Mouse (Mus musculus) lung, postnatal 0 days (tissue): ENCODE measurements around the gene Sorbs1. TPM values are rescaled to one million over a fixed set of nuclear protein-coding genes. Genes with fewer than 3 reads are reported as not detected.

Experiments used
- ATAC-seq: fragments of 200-750 bp; cut with Nextera tagmentation; 2 replicates; pipeline ENCODE4 v1.8.0; 2017; ENCODE audit warnings: moderate library complexity
- DNase-seq: peaks from one replicate; pipeline ENCODE4 v3.0.0-alpha.2; 2016; ENCODE audit warnings: low spot score
- H3K27ac ChIP-seq: fragments of 300-500 bp; sonication (generic); 2 replicates; pipeline ENCODE4 v1.5.1; 2014; ENCODE audit warnings: antibody characterized with exemption, mild to moderate bottlenecking, low read length, mixed read lengths
- H3K27me3 ChIP-seq: fragments of 300-500 bp; sonication (generic); replicated peaks from 2 replicates; pipeline ENCODE4 v1.6.1; 2014; ENCODE audit warnings: low read length, mixed read lengths; ENCODE audit not compliant: insufficient read depth
- H3K36me3 ChIP-seq: fragments of 300-500 bp; sonication (generic); 2 replicates; pipeline ENCODE4 v1.6.1; 2014; ENCODE audit warnings: low read length, mixed read lengths; ENCODE audit not compliant: insufficient read depth
- H3K4me1 ChIP-seq: fragments of 300-500 bp; sonication (generic); 2 replicates; pipeline ENCODE4 v1.6.1; 2014; ENCODE audit warnings: antibody characterized with exemption, low read depth, low read length, mixed read lengths; ENCODE audit not compliant: insufficient read depth
- H3K4me2 ChIP-seq: fragments of 300-500 bp; sonication (generic); replicated peaks from 2 replicates; pipeline ENCODE4 v1.6.1; 2014; ENCODE audit warnings: low read depth, mild to moderate bottlenecking, low read length, moderate library complexity, mixed read lengths
- H3K4me3 ChIP-seq: fragments of 300-500 bp; sonication (generic); 2 replicates; pipeline ENCODE4 v1.5.1; 2014; ENCODE audit warnings: low read depth, low read length
- H3K9ac ChIP-seq: fragments of 300-500 bp; sonication (generic); replicated peaks from 2 replicates; pipeline ENCODE4 v1.6.1; 2014; ENCODE audit warnings: low read depth, mild to moderate bottlenecking
- H3K9me3 ChIP-seq: fragments of 300-500 bp; sonication (generic); 2 replicates; pipeline ENCODE4 v1.6.1; 2016; ENCODE audit warnings: low read length, mixed read lengths
- CTCF ChIP-seq: IDR thresholded peaks from 2 replicates; pipeline ENCODE4 v1.5.1; 2016; ENCODE audit warnings: antibody characterized with exemption, mild to moderate bottlenecking
- EP300 ChIP-seq: IDR thresholded peaks from 2 replicates; pipeline ENCODE4 v1.6.1; 2016; ENCODE audit warnings: antibody characterized with exemption, mild to moderate bottlenecking, control low read depth
- WGBS: fragments of 180-500 bp; shearing (Covaris S2); extraction: QIAGEN DNeasy Blood & Tissue Kit; methylation state at CpG from one replicate; pipeline ENCODE4 v1.1.7; 2014; 5-methylcytosine and 5-hydroxymethylcytosine counted together
- polyA plus RNA-seq: library from polyadenylated mRNA; unstranded; fragments of >200 nt; fragmentation: Nextera tagmentation; extraction: Ambion mirVana; gene quantifications from 2 replicates; pipeline ENCODE4 v1.2.1, GENCODE M21; 2015

The Sorbs1 gene
- polyA plus RNA-seq, 1 experiment from 2014 or later, result 36.4 TPM

DNA sequence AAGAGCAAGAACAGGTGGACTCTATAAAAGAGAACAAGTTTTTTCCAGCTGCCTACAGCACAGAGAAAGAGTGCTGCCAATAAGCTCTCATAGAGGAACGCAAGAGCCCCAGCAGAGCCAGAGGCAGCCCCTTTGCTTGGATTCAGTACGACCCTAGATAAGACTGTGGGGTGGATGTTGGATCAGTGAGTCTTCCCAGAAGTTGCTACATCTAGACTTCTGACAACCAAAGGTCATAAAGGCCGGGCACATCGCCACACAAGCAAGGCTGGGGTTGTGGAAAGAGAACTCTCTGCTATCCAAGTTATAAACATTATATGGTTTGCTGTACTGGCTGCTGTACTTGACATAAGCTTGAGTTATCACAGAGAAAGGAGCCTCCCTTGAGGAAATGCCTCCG, 6.8 kb upstream of the Sorbs1 start:
- WGBS, result 54% methylated on average over 5 of the region's 5 CpGs
- peak; percentile 51 for DNase-seq

DNA sequence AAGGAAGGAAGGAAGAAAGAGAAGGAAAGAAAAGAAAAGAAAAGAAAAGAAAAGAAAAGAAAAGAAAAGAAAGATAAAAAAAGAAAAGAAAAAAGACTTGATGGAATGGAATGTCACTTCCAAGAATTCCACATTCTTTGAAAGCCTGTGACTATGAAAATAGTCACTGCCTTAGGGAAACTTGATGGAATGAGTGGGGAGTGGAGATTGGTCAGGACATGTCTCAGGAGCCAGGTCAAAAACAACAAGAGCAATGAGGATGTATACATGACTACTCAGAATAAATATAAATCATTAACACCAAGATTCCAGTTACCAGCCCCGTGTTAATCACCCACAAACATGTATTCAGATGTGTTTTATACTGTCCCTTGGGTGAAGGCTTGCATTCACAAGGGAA, 5.1 kb upstream of the Sorbs1 start:
- no peak for TF ChIP-seq CTCF
- TF ChIP-seq EP300, result no peak
- Histone ChIP-seq H3K4me3 (no peak overlapping the region), H3K27ac (no peak overlapping the region), H3K36me3 (no peaks in the 10 kb centered on the region), H3K4me2 (no peak overlapping the region), H3K4me1 (no peaks in the 10 kb centered on the region), H3K9me3 (no peaks in the 10 kb centered on the region), H3K27me3 (no peaks in the 10 kb centered on the region), H3K9ac (no peak overlapping the region)
- ATAC-seq, result no peak
- no peak for DNase-seq
- WGBS, result 57% methylated on average over 1 of the region's 1 CpGs

More for the DNA sequence above, 6.8 kb upstream of the Sorbs1 start:
- no peaks in the 10 kb centered on the region for H3K27me3 ChIP-seq
- no peaks in the 10 kb centered on the region for H3K36me3 ChIP-seq
- H3K4me2 ChIP-seq, result no peak overlapping the region
- H3K9ac ChIP-seq, result no peak overlapping the region
- H3K27ac ChIP-seq, result no peak overlapping the region
- H3K4me1 ChIP-seq, result no peaks in the 10 kb centered on the region
- no peaks in the 10 kb centered on the region for H3K9me3 ChIP-seq
- peak; percentile 57 for ATAC-seq
- H3K4me3 ChIP-seq, result no peak overlapping the region
- TF ChIP-seq EP300 (no peak), CTCF (no peak)

- Histone ChIP-seq H3K9ac (no peak overlapping the region), H3K9me3 (no peaks in the 10 kb centered on the region), H3K27me3 (no peaks in the 10 kb centered on the region), H3K36me3 (no peaks in the 10 kb centered on the region), H3K4me2 (no peak overlapping the region), H3K27ac (no peak overlapping the region), H3K4me1 (peaks cover 3% of the 10 kb centered on the region; the same call in 1 of the 2 replicates), H3K4me3 (no peak overlapping the region)
- ATAC-seq, result no peak
- DNase-seq, result no peak
- TF ChIP-seq CTCF (no peak), EP300 (no peak)
- 94% methylated on average over 3 of the region's 3 CpGs for WGBS
These were observed 2.0 kb upstream of the Sorbs1 start for GRCm38 (mm10) chr19:40515596-40515995.

DNA sequence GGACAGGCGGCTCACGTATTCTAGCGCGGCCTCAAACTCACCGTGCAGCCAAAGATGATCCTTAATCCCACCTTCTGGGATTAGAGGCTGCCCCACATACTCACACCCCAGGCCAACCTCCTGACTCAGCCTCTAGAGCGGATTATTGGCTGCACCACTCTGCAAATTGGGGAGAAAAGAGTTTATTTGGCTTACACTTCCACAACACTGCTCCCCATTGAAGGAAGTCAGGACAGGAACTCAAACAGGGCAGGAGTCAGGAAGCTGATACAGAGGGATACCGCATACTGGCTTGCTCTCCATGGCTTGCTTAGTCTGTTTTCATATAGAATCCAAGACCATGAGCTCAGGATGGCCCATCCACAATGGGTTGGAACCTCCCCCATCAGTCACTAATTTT, 797 bp upstream of the Sorbs1 start:
- DNase-seq, result no peak
- H3K9ac ChIP-seq, result no peak overlapping the region
- no peak for TF ChIP-seq CTCF
- TF ChIP-seq EP300, result no peak
- no peaks in the 10 kb centered on the region for H3K36me3 ChIP-seq
- no peaks in the 10 kb centered on the region for H3K9me3 ChIP-seq
- 73% methylated on average over 7 of the region's 7 CpGs for WGBS
- H3K27ac ChIP-seq, result no peak overlapping the region
- ATAC-seq, result no peak
- no peak overlapping the region for H3K4me2 ChIP-seq
- H3K4me3 ChIP-seq, result no peak overlapping the region
- H3K4me1 ChIP-seq, result peaks cover 3% of the 10 kb centered on the region; the same call in 1 of the 2 replicates
- H3K27me3 ChIP-seq, result no peaks in the 10 kb centered on the region

- ATAC-seq (peak; percentile 14), DNase-seq (peak; percentile 63)
- no peak for TF ChIP-seq EP300
- no peak for TF ChIP-seq CTCF
- Histone ChIP-seq H3K4me1 (peaks cover 7% of the 10 kb centered on the region; the same call in 1 of the 2 replicates), H3K9ac (peak overlapping the region; percentile 68), H3K36me3 (no peaks in the 10 kb centered on the region), H3K4me2 (peak overlapping the region; percentile 79), H3K4me3 (peak overlapping the region; percentile 78), H3K27ac (peak overlapping the region; percentile 88), H3K9me3 (no peaks in the 10 kb centered on the region), H3K27me3 (no peaks in the 10 kb centered on the region)
- WGBS, result 2% methylated on average over 34 of the region's 34 CpGs
These were observed 818 bp downstream of the Sorbs1 start for GRCm38 (mm10) chr19:40512500-40513421.

DNA sequence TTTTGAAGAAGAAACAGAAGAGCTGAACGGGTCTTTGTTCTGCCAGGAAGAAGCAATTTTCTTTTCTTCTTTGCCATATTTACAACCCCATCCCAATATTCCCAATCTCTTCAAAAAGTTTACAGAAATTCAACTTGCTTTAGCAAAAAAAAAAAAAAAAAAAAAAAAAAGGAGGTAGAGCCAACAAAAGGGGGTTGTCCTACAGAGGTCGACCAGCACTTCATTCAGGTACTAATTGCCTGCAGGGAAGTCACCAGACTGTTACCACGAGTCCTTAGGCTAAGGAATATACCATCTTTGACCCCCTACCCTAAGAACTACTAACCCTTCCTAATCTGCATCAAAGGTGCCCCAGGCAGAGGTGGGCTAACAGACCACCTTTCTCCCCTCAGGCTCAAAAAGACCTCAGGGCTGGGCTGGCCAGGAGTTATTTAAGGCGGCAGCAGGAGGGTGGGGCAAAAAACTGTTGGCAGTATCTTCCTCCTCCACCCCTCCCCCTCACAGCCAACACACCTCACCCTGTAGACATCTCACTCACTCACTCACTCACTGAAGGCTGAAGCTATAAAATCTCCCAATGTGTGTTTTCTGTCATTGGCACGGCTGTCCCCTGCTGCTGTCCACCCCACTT, 1.8 kb downstream of the Sorbs1 start:
- Histone ChIP-seq H3K4me3 (peak overlapping the region; percentile 78), H3K4me1 (peaks cover 7% of the 10 kb centered on the region; the same call in 1 of the 2 replicates), H3K9me3 (no peaks in the 10 kb centered on the region), H3K27me3 (no peaks in the 10 kb centered on the region), H3K27ac (no peak overlapping the region), H3K9ac (no peak overlapping the region), H3K4me2 (peak overlapping the region; percentile 79), H3K36me3 (no peaks in the 10 kb centered on the region)
- WGBS, result 18% methylated on average over 5 of the region's 5 CpGs
- ATAC-seq (no peak), DNase-seq (peak; percentile 60)
- TF ChIP-seq EP300 (no peak), CTCF (no peak)
